Comparison of ENCODE assay signal across 28 mouse cellular contexts in the genomic region with DNA sequence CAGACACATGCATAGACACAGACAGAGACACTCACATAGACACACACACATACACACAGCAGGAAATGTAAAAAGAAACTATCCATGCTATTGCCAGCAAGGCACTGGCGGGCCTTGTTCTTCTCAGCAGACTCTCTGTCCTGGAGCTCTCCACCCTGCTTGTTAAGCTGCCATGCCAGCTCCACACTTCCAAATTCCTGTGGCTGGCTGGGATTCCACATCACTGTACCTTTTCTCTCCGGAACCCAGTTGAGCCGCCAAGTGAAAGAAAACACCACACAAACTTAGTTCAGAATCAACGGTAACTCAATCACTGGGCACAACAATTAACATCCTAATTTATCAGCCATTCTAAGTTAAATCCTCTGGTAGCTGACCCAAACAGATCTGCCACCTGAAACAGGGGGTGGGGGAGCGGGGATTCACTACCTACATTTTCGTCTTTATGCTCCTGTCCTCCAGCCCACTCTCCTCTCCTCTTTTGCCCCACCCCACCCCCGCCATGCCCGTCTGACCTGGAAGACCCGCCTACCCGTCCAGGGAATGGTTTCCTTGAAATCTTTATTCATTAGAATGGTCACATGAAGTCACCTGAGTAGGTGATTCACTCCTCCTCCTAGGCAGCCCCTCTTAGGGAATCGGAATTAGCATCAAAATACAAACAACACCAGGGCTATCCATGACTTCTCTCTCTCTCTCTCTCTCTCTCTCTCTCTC. TPM values are rescaled to one million over a fixed set of nuclear protein-coding genes. Genes with fewer than 3 reads are reported as not detected.
DNase-seq lines count a peak whose midpoint lies in the region; ATAC-seq lines count a peak whose summit lies in the region.
"Had no signal": no experiment of that assay in that cellular context is flagged by ENCODE, and none has a peak within 500 bp of the region (broad histone marks: within the 10 kb centered on the region; RNA-seq: fewer than 3 reads in every experiment).

No protein-coding gene starts in this region.

- H3K27me3 ChIP-seq in embryonic facial prominence, embryonic 13.5 days, result no peaks in the 10 kb centered on the region
- no peaks in the 10 kb centered on the region for H3K27me3 ChIP-seq in embryonic facial prominence, embryonic 10.5 days (replicated peaks; ENCODE audit: low read depth, poor library complexity, severe bottlenecking)
- no peaks in the 10 kb centered on the region for H3K27me3 ChIP-seq in embryonic facial prominence, embryonic 14.5 days (replicated peaks; ENCODE audit: control insufficient read depth, insufficient read depth, low read length)
- H3K27me3 ChIP-seq: hindbrain, embryonic 13.5 days; limb, embryonic 15.5 days; liver, embryonic 13.5 days; midbrain, embryonic 13.5 days; Patski; stomach, embryonic 15.5 days had no signal

- no peaks in the 10 kb centered on the region for H3K4me1 ChIP-seq in embryonic facial prominence, embryonic 13.5 days
- peaks cover 7% of the 10 kb centered on the region; the same call in 1 of the 2 replicates for H3K4me1 ChIP-seq in embryonic facial prominence, embryonic 10.5 days
- H3K4me1 ChIP-seq in embryonic facial prominence, embryonic 14.5 days (ENCODE audit: control insufficient read depth, insufficient read depth, low read length), result peaks cover 4% of the 10 kb centered on the region; the same call in 1 of the 2 replicates
- H3K4me1 ChIP-seq: hindbrain, embryonic 13.5 days; liver, embryonic 13.5 days; midbrain, embryonic 13.5 days; stomach, embryonic 15.5 days had no signal

- 22% methylated on average over 11 of the region's 11 CpGs for WGBS in embryonic facial prominence, embryonic 13.5 days
- 30% methylated on average over 11 of the region's 11 CpGs for WGBS in embryonic facial prominence, embryonic 10.5 days
- WGBS in embryonic facial prominence, embryonic 14.5 days, result 20% methylated on average over 11 of the region's 11 CpGs

- no peaks in the 10 kb centered on the region for H3K36me3 ChIP-seq in embryonic facial prominence, embryonic 13.5 days
- no peaks in the 10 kb centered on the region for H3K36me3 ChIP-seq in embryonic facial prominence, embryonic 10.5 days (replicated peaks)
- H3K36me3 ChIP-seq in embryonic facial prominence, embryonic 14.5 days (ENCODE audit: control insufficient read depth, insufficient read depth, low read length), result no peaks in the 10 kb centered on the region
- H3K36me3 ChIP-seq: hindbrain, embryonic 13.5 days; limb, embryonic 10.5 days; limb, embryonic 15.5 days; liver, embryonic 13.5 days; midbrain, embryonic 13.5 days; stomach, embryonic 15.5 days had no signal

- no peak overlapping the region for H3K27ac ChIP-seq in embryonic facial prominence, embryonic 13.5 days
- H3K27ac ChIP-seq in embryonic facial prominence, embryonic 10.5 days (replicated peaks), result no peak overlapping the region
- no peak overlapping the region; the same call in 1 of the 2 replicates for H3K27ac ChIP-seq in embryonic facial prominence, embryonic 14.5 days (replicated peaks; ENCODE audit: low read depth, low read length)
- H3K27ac ChIP-seq: hindbrain, embryonic 13.5 days; limb, embryonic 10.5 days; limb, embryonic 15.5 days; liver, embryonic 13.5 days; macrophage; midbrain, embryonic 13.5 days; stomach, embryonic 15.5 days had no signal

- peak overlapping the region; percentile 9; the same call in 1 of the 2 replicates for H3K4me2 ChIP-seq in embryonic facial prominence, embryonic 13.5 days
- H3K4me2 ChIP-seq in embryonic facial prominence, embryonic 14.5 days (ENCODE audit: low read depth, low read length), result no peak overlapping the region
- H3K4me2 ChIP-seq: heart, embryonic 11.5 days; hindbrain, embryonic 13.5 days; limb, embryonic 15.5 days; liver, embryonic 13.5 days; midbrain, embryonic 13.5 days; stomach, embryonic 15.5 days had no signal

- H3K9ac ChIP-seq in embryonic facial prominence, embryonic 13.5 days, result no peak overlapping the region
- no peak overlapping the region for H3K9ac ChIP-seq in embryonic facial prominence, embryonic 14.5 days (ENCODE audit: low read depth, low read length)
- H3K9ac ChIP-seq: hindbrain, embryonic 13.5 days; limb, embryonic 15.5 days; liver, embryonic 13.5 days; midbrain, embryonic 13.5 days; stomach, embryonic 15.5 days had no signal

- DNase-seq in embryonic facial prominence, embryonic 10.5 days (ENCODE audit: low spot score), result no peak
- DNase-seq in 3134 (ENCODE audit: extremely low read depth, insufficient read length, low spot score), result peak; percentile 51
- DNase-seq in Muller cell, postnatal 12 days (ENCODE audit: inconsistent ontology term), result peak; percentile 73
- DNase-seq in embryonic facial prominence, embryonic 14.5 days (ENCODE audit: low spot score), result peak; percentile 42
- DNase-seq in layer of hippocampus, postnatal 36 days, result no peak
- no peak for DNase-seq in embryo, embryonic 11 days
- DNase-seq: adrenal gland, adult 8-10 months; cerebellum, adult 8-10 months; gastrocnemius, postnatal 14 days; heart, adult 18-20 months; heart, postnatal 4 days; kidney, adult 9 months; kidney, postnatal 10 days; liver, embryonic 13.5 days had no signal

- no peaks in the 10 kb centered on the region for H3K9me3 ChIP-seq in embryonic facial prominence, embryonic 13.5 days
- no peaks in the 10 kb centered on the region for H3K9me3 ChIP-seq in embryonic facial prominence, embryonic 10.5 days
- no peaks in the 10 kb centered on the region for H3K9me3 ChIP-seq in embryonic facial prominence, embryonic 14.5 days (ENCODE audit: control insufficient read depth, low read length)
- H3K9me3 ChIP-seq: hindbrain, embryonic 13.5 days; limb, embryonic 10.5 days; limb, embryonic 15.5 days; liver, embryonic 13.5 days; midbrain, embryonic 13.5 days; stomach, embryonic 15.5 days had no signal

- no peak overlapping the region for H3K4me3 ChIP-seq in embryonic facial prominence, embryonic 13.5 days
- H3K4me3 ChIP-seq in embryonic facial prominence, embryonic 10.5 days, result no peak overlapping the region
- no peak overlapping the region for H3K4me3 ChIP-seq in embryonic facial prominence, embryonic 14.5 days (ENCODE audit: low read depth, low read length)
- H3K4me3 ChIP-seq: hindbrain, embryonic 13.5 days; limb, embryonic 10.5 days; limb, embryonic 15.5 days; liver, embryonic 13.5 days; midbrain, embryonic 13.5 days; stomach, embryonic 15.5 days had no signal

- no peak for ATAC-seq in embryonic facial prominence, embryonic 13.5 days (ENCODE audit: insufficient number of reproducible peaks, insufficient read depth, low FRiP score, low TSS enrichment, low read depth)
- ATAC-seq in embryonic facial prominence, embryonic 14.5 days (ENCODE audit: low read depth), result peak; percentile 79; the same call in 1 of the 2 replicates
- ATAC-seq: activated CD4-positive, CD25-positive, alpha-beta regulatory T cell, adult 4 months; forebrain, embryonic 14.5 days; intestine, postnatal 0 days; midbrain, embryonic 13.5 days; Patski had no signal

RNA-seq across cellular contexts. Expression of a gene that starts 12.3 kb away (rescaled TPM):
- 0.30 TPM in 2 replicates for polyA plus RNA-seq in embryonic facial prominence, embryonic 13.5 days (2015; fragmentation: Nextera tagmentation; extraction: Ambion mirVana)
- polyA plus RNA-seq in embryonic facial prominence, embryonic 10.5 days (2016; fragmentation: Nextera tagmentation; extraction: Ambion mirVana), result 0.06 and 0.26 TPM in 2 replicates
- polyA plus RNA-seq in embryonic facial prominence, embryonic 14.5 days (2014; fragmentation: Nextera tagmentation; extraction: Ambion mirVana), result 0.29 and 0.35 TPM in 2 replicates
- total RNA-seq in layer of hippocampus, postnatal 36 days (2021), result under 1 TPM in 1 of 2 experiments, not detected in 1; 0.10 TPM
- total RNA-seq: left cerebral cortex, postnatal 10 days had no signal

RNA-seq across cellular contexts. Expression of a gene that starts 20.4 kb away (rescaled TPM):
- polyA plus RNA-seq in embryonic facial prominence, embryonic 13.5 days (2015; fragmentation: Nextera tagmentation; extraction: Ambion mirVana), result 22.9 and 24.4 TPM in 2 replicates
- polyA plus RNA-seq in embryonic facial prominence, embryonic 10.5 days (2016; fragmentation: Nextera tagmentation; extraction: Ambion mirVana), result 20.6 and 21.4 TPM in 2 replicates
- polyA plus RNA-seq in embryonic facial prominence, embryonic 14.5 days (2014; fragmentation: Nextera tagmentation; extraction: Ambion mirVana), result 13.2 and 14.7 TPM in 2 replicates
- 10 to 100 TPM; 23.4 to 26.2 TPM for total RNA-seq in layer of hippocampus, postnatal 36 days (2021)
- total RNA-seq: megakaryocyte-erythroid progenitor cell, adult 5-6 weeks had no signal
- polyA plus RNA-seq: macrophage had no signal

RNA-seq across cellular contexts. Expression of a gene that starts 55.8 kb away (rescaled TPM):
- 63.6 and 66.4 TPM in 2 replicates for polyA plus RNA-seq in embryonic facial prominence, embryonic 13.5 days (2015; fragmentation: Nextera tagmentation; extraction: Ambion mirVana)
- polyA plus RNA-seq in embryonic facial prominence, embryonic 10.5 days (2016; fragmentation: Nextera tagmentation; extraction: Ambion mirVana), result 88.3 and 89.9 TPM in 2 replicates
- 49.0 and 52.6 TPM in 2 replicates for polyA plus RNA-seq in embryonic facial prominence, embryonic 14.5 days (2014; fragmentation: Nextera tagmentation; extraction: Ambion mirVana)
- 10 to 100 TPM; 16.4 to 18.1 TPM for total RNA-seq in layer of hippocampus, postnatal 36 days (2021)

Comparison
In these comparisons a context has a peak if more than half of its experiments do, and no peak if none do; other contexts are left out.
1. DNase-seq: peak in 3134 (single experiment), Muller cell, postnatal 12 days (single experiment) and embryonic facial prominence, embryonic 14.5 days (single experiment); none in embryonic facial prominence, embryonic 10.5 days (single experiment), layer of hippocampus, postnatal 36 days (0 of 2) and embryo, embryonic 11 days (single experiment).